In genomic region chr4:137375314-137376278, GRCm38 (mm10) we compare ENCODE assay signal across 8 mouse cellular contexts. TPM values are rescaled to one million over a fixed set of nuclear protein-coding genes. Genes with fewer than 3 reads are reported as not detected.
DNase-seq lines count a peak whose midpoint lies in the region; ATAC-seq and TF ChIP-seq lines count a peak whose summit lies in the region.

No protein-coding gene starts in this region.

- 52% methylated on average over 19 of the region's 19 CpGs for WGBS in hindbrain, embryonic 10.5 days
- WGBS in hindbrain, embryonic 16.5 days, result 59% methylated on average over 19 of the region's 19 CpGs
- 38% methylated on average over 19 of the region's 19 CpGs for WGBS in stomach, postnatal 0 days

- no peak overlapping the region for H3K9ac ChIP-seq in hindbrain, embryonic 16.5 days (ENCODE audit: low read depth, low read length)
- no peak overlapping the region for H3K9ac ChIP-seq in stomach, postnatal 0 days (ENCODE audit: low read length)

- no peaks in the 10 kb centered on the region for H3K36me3 ChIP-seq in hindbrain, embryonic 10.5 days
- no peaks in the 10 kb centered on the region for H3K36me3 ChIP-seq in hindbrain, embryonic 16.5 days (ENCODE audit: control insufficient read depth, insufficient read depth, low read length)
- H3K36me3 ChIP-seq in testis, adult 2 months (ENCODE audit: control insufficient read depth, insufficient read depth, low read length), result no peaks in the 10 kb centered on the region
- no peaks in the 10 kb centered on the region for H3K36me3 ChIP-seq in stomach, postnatal 0 days (ENCODE audit: control insufficient read depth, insufficient read depth, low read length)

- intact Hi-C loops in gastrocnemius, postnatal 14 days (cut with DNase I; ENCODE audit: low total_unique reads), result no loop called here

- peak overlapping the region; percentile 53 for H3K27ac ChIP-seq in hindbrain, embryonic 10.5 days
- H3K27ac ChIP-seq in hindbrain, embryonic 16.5 days (ENCODE audit: low read depth, low read length), result no peak overlapping the region
- peak overlapping the region; percentile 9 for H3K27ac ChIP-seq in testis, adult 2 months (ENCODE audit: control insufficient read depth, insufficient read depth, low read depth, low read length)
- 0 out of 2 replicates have a peak overlapping the region, but pooled peaks have one; percentile 20 for H3K27ac ChIP-seq in stomach, postnatal 0 days (replicated peaks)

- H3K4me1 ChIP-seq in hindbrain, embryonic 10.5 days (replicated peaks), result peaks cover 23% of the 10 kb centered on the region
- H3K4me1 ChIP-seq in hindbrain, embryonic 16.5 days (ENCODE audit: control insufficient read depth, insufficient read depth, low read depth, low read length), result peaks cover under 1% of the 10 kb centered on the region; the same call in 1 of the 2 replicates
- peaks cover 2% of the 10 kb centered on the region; the same call in 1 of the 2 replicates for H3K4me1 ChIP-seq in testis, adult 2 months (ENCODE audit: control insufficient read depth, insufficient read depth, low read length)
- no peaks in the 10 kb centered on the region for H3K4me1 ChIP-seq in stomach, postnatal 0 days (replicated peaks; ENCODE audit: control insufficient read depth, insufficient read depth)

- H3K9me3 ChIP-seq in hindbrain, embryonic 10.5 days, result no peaks in the 10 kb centered on the region
- no peaks in the 10 kb centered on the region for H3K9me3 ChIP-seq in hindbrain, embryonic 16.5 days (ENCODE audit: control insufficient read depth, low read length)
- no peaks in the 10 kb centered on the region for H3K9me3 ChIP-seq in stomach, postnatal 0 days (ENCODE audit: control insufficient read depth, low read length)

- H3K27me3 ChIP-seq in hindbrain, embryonic 10.5 days (ENCODE audit: insufficient read depth, poor library complexity, severe bottlenecking), result no peaks in the 10 kb centered on the region
- no peaks in the 10 kb centered on the region for H3K27me3 ChIP-seq in hindbrain, embryonic 16.5 days (replicated peaks; ENCODE audit: control insufficient read depth, insufficient read depth, low read length)
- no peaks in the 10 kb centered on the region for H3K27me3 ChIP-seq in testis, adult 2 months (ENCODE audit: control insufficient read depth, insufficient read depth, low read length)
- H3K27me3 ChIP-seq in stomach, postnatal 0 days (ENCODE audit: control insufficient read depth, insufficient read depth, low read length), result no peaks in the 10 kb centered on the region

- no peak for TF ChIP-seq POLR2A in testis, adult 2 months (IDR thresholded peaks at IDR 0.05; ENCODE audit: control insufficient read depth, low read depth, low read length)

- no peak for ATAC-seq in hindbrain, embryonic 16.5 days
- no peak for ATAC-seq in stomach, postnatal 0 days (ENCODE audit: low FRiP score, low TSS enrichment)

- no peak overlapping the region for H3K4me3 ChIP-seq in hindbrain, embryonic 10.5 days
- H3K4me3 ChIP-seq in hindbrain, embryonic 16.5 days (ENCODE audit: low read length), result no peak overlapping the region
- H3K4me3 ChIP-seq in testis, adult 2 months (ENCODE audit: control insufficient read depth, low read depth, low read length), result no peak overlapping the region
- no peak overlapping the region for H3K4me3 ChIP-seq in stomach, postnatal 0 days (ENCODE audit: low read depth, low read length)

- no peak for TF ChIP-seq CTCF in testis, adult 2 months (IDR thresholded peaks at IDR 0.05; ENCODE audit: control insufficient read depth, insufficient read depth, insufficient replicate concordance, low read depth, low read length)
- no peak for TF ChIP-seq CTCF in stomach, postnatal 0 days (IDR thresholded peaks at IDR 0.05; ENCODE audit: low read depth)

- no peak for TF ChIP-seq EP300 in stomach, postnatal 0 days (optimal IDR thresholded peaks at IDR 0.05)

- no peak overlapping the region for H3K4me2 ChIP-seq in hindbrain, embryonic 16.5 days (ENCODE audit: low read length)
- H3K4me2 ChIP-seq in stomach, postnatal 0 days (replicated peaks; ENCODE audit: low read depth), result peak overlapping the region; percentile 23; the same call in 1 of the 2 replicates

- peak; percentile 47 for DNase-seq in hindbrain, embryonic 10.5 days (ENCODE audit: low spot score)
- no peak for DNase-seq in testis, postnatal 14 days (ENCODE audit: low spot score)
- DNase-seq in gastrocnemius, postnatal 14 days, result peak; percentile 24
- DNase-seq in stomach, postnatal 0 days (ENCODE audit: low spot score), result no peak
- DNase-seq in layer of hippocampus, postnatal 36 days, result no peak
- no peak for DNase-seq in frontal cortex, adult 2 months (ENCODE audit: extremely low spot score in 1 of 2, low spot score in 1 of 2)

RNA-seq across cellular contexts. Expression of gene Cdc42, which starts 18.1 kb away (rescaled TPM):
- polyA plus RNA-seq in hindbrain, embryonic 10.5 days (2016; fragmentation: Nextera tagmentation; extraction: Ambion mirVana), result 592 and 604 TPM in 2 replicates
- polyA plus RNA-seq in hindbrain, embryonic 16.5 days (2015; fragmentation: Nextera tagmentation; extraction: Ambion mirVana), result 975 and 1,060 TPM in 2 replicates
- 27.0 and 35.4 TPM in 2 replicates for polyA plus RNA-seq in testis, adult 2 months (2012; rRNA removed)
- 100 to 1,000 TPM; 200 to 210 TPM for total RNA-seq in gastrocnemius, postnatal 14 days (2021)
- 445 and 456 TPM in 2 replicates for polyA plus RNA-seq in stomach, postnatal 0 days (2015; fragmentation: Nextera tagmentation; extraction: Ambion mirVana)
- 100 to 1,000 TPM; 302 to 334 TPM for total RNA-seq in layer of hippocampus, postnatal 36 days (2021)
- 419 and 422 TPM in 2 replicates for polyA plus RNA-seq in frontal cortex, adult 2 months (2012; rRNA removed)

RNA-seq across cellular contexts. Expression of gene Cela3a, which starts 34.0 kb away (rescaled TPM):
- polyA plus RNA-seq in hindbrain, embryonic 10.5 days (2016; fragmentation: Nextera tagmentation; extraction: Ambion mirVana), result not detected in 2 replicates
- not detected in 2 replicates for polyA plus RNA-seq in hindbrain, embryonic 16.5 days (2015; fragmentation: Nextera tagmentation; extraction: Ambion mirVana)
- not detected in 2 replicates for polyA plus RNA-seq in testis, adult 2 months (2012; rRNA removed)
- not detected for total RNA-seq in gastrocnemius, postnatal 14 days (2021)
- polyA plus RNA-seq in stomach, postnatal 0 days (2015; fragmentation: Nextera tagmentation; extraction: Ambion mirVana), result not detected in 2 replicates
- not detected for total RNA-seq in layer of hippocampus, postnatal 36 days (2021)
- not detected in 2 replicates for polyA plus RNA-seq in frontal cortex, adult 2 months (2012; rRNA removed)

RNA-seq across cellular contexts. Expression of gene Cela3b, which starts 54.7 kb away (rescaled TPM):
- polyA plus RNA-seq in hindbrain, embryonic 10.5 days (2016; fragmentation: Nextera tagmentation; extraction: Ambion mirVana), result not detected in 2 replicates
- not detected in 2 replicates for polyA plus RNA-seq in hindbrain, embryonic 16.5 days (2015; fragmentation: Nextera tagmentation; extraction: Ambion mirVana)
- 2.8 and 3.3 TPM in 2 replicates for polyA plus RNA-seq in testis, adult 2 months (2012; rRNA removed)
- not detected for total RNA-seq in gastrocnemius, postnatal 14 days (2021)
- polyA plus RNA-seq in stomach, postnatal 0 days (2015; fragmentation: Nextera tagmentation; extraction: Ambion mirVana), result 4.1 and 4.8 TPM in 2 replicates
- total RNA-seq in layer of hippocampus, postnatal 36 days (2021), result not detected
- polyA plus RNA-seq in frontal cortex, adult 2 months (2012; rRNA removed), result 0.15 TPM in 1 of 2 replicates, not detected in the other

Comparison
In these comparisons a context has a peak if more than half of its experiments do, and no peak if none do; other contexts are left out.
1. DNase-seq: peak in hindbrain, embryonic 10.5 days (single experiment) and gastrocnemius, postnatal 14 days (single experiment); none in testis, postnatal 14 days (single experiment), stomach, postnatal 0 days (single experiment), layer of hippocampus, postnatal 36 days (0 of 2) and frontal cortex, adult 2 months (0 of 2).
2. RNA of gene Cdc42, which starts 18.1 kb away (polyA plus RNA-seq): 975 to 1,060 TPM in hindbrain, embryonic 16.5 days, 592 to 604 TPM in hindbrain, embryonic 10.5 days, 445 to 456 TPM in stomach, postnatal 0 days and 419 to 422 TPM in frontal cortex, adult 2 months; 27.0 to 35.4 TPM in testis, adult 2 months; every median in the first group is over 10 times any median in the second.